Mouse (Mus musculus): ENCODE measurements around the gene Egr2. TPM values are rescaled to one million over a fixed set of nuclear protein-coding genes. Genes with fewer than 3 reads are reported as not detected.

Egr2 gene
- polyA plus RNA-seq, 1 experiment, result 79.2 TPM

GRCm38 (mm10) chr10:67536621-67537141, 1.4 kb downstream of the Egr2 start:
- peaks cover 14% of the 10 kb centered on the region for H3K27me3 ChIP-seq (ENCODE audit: control insufficient read depth, insufficient read depth, low read length)
- peak overlapping the region; percentile 56 for H3K4me3 ChIP-seq (ENCODE audit: control insufficient read depth, insufficient read depth, low read length)
- peaks cover 26% of the 10 kb centered on the region for H3K4me1 ChIP-seq (replicated peaks; ENCODE audit: control insufficient read depth, insufficient read depth, low read length)
- WGBS, result under 1% methylated on average over 22 of the region's 32 CpGs
- TF ChIP-seq CTCF (IDR thresholded peaks at IDR 0.05; ENCODE audit: borderline replicate concordance, control insufficient read depth, extremely low read depth, insufficient read depth, low read length, poor library complexity), result no peak
- 0 out of 2 replicates have a peak, but pooled peaks have one; percentile 12 for TF ChIP-seq POLR2A (IDR thresholded peaks at IDR 0.05; ENCODE audit: control insufficient read depth, extremely low read depth, insufficient read depth, low read length, poor library complexity)
- H3K27ac ChIP-seq (ENCODE audit: control insufficient read depth, insufficient read depth, low read length), result peak overlapping the region; percentile 73
- no peaks in the 10 kb centered on the region for H3K36me3 ChIP-seq (ENCODE audit: control insufficient read depth, insufficient read depth, low read length)
- DNase-seq, result peak; percentile 59

- peaks cover 14% of the 10 kb centered on the region for H3K27me3 ChIP-seq (ENCODE audit: control insufficient read depth, insufficient read depth, low read length)
- H3K36me3 ChIP-seq (ENCODE audit: control insufficient read depth, insufficient read depth, low read length), result no peaks in the 10 kb centered on the region
- peak; percentile 95 for DNase-seq
- peak overlapping the region; percentile 56 for H3K4me3 ChIP-seq (ENCODE audit: control insufficient read depth, insufficient read depth, low read length)
- whole genome bisulfite sequencing, result under 1% methylated on average over 51 of the region's 51 CpGs
- no peak for TF ChIP-seq POLR2A (IDR thresholded peaks at IDR 0.05; ENCODE audit: control insufficient read depth, extremely low read depth, insufficient read depth, low read length, poor library complexity)
- no peak for TF ChIP-seq CTCF (IDR thresholded peaks at IDR 0.05; ENCODE audit: borderline replicate concordance, control insufficient read depth, extremely low read depth, insufficient read depth, low read length, poor library complexity)
- peaks cover 26% of the 10 kb centered on the region for H3K4me1 ChIP-seq (replicated peaks; ENCODE audit: control insufficient read depth, insufficient read depth, low read length)
- H3K27ac ChIP-seq (ENCODE audit: control insufficient read depth, insufficient read depth, low read length), result peak overlapping the region; percentile 73
Observed at GRCm38 (mm10) chr10:67537151-67537994, 2.1 kb downstream of the Egr2 start.

GRCm38 (mm10) chr10:67538106-67538505, 2.8 kb downstream of the Egr2 start:
- H3K4me3 ChIP-seq (ENCODE audit: control insufficient read depth, insufficient read depth, low read length), result peak overlapping the region; percentile 55
- peaks cover 14% of the 10 kb centered on the region for H3K27me3 ChIP-seq (ENCODE audit: control insufficient read depth, insufficient read depth, low read length)
- WGBS, result 3% methylated on average over 19 of the region's 19 CpGs
- H3K27ac ChIP-seq (ENCODE audit: control insufficient read depth, insufficient read depth, low read length), result no peak overlapping the region
- no peak for TF ChIP-seq POLR2A (IDR thresholded peaks at IDR 0.05; ENCODE audit: control insufficient read depth, extremely low read depth, insufficient read depth, low read length, poor library complexity)
- TF ChIP-seq CTCF (IDR thresholded peaks at IDR 0.05; ENCODE audit: borderline replicate concordance, control insufficient read depth, extremely low read depth, insufficient read depth, low read length, poor library complexity), result no peak
- no peaks in the 10 kb centered on the region for H3K36me3 ChIP-seq (ENCODE audit: control insufficient read depth, insufficient read depth, low read length)
- peaks cover 26% of the 10 kb centered on the region for H3K4me1 ChIP-seq (replicated peaks; ENCODE audit: control insufficient read depth, insufficient read depth, low read length)
- DNase-seq, result no peak

- H3K27me3 ChIP-seq (ENCODE audit: control insufficient read depth, insufficient read depth, low read length), result peaks cover 14% of the 10 kb centered on the region
- DNase-seq, result peak; percentile 23
- H3K27ac ChIP-seq (ENCODE audit: control insufficient read depth, insufficient read depth, low read length), result no peak overlapping the region
- no peak for TF ChIP-seq CTCF (IDR thresholded peaks at IDR 0.05; ENCODE audit: borderline replicate concordance, control insufficient read depth, extremely low read depth, insufficient read depth, low read length, poor library complexity)
- no peak for TF ChIP-seq POLR2A (IDR thresholded peaks at IDR 0.05; ENCODE audit: control insufficient read depth, extremely low read depth, insufficient read depth, low read length, poor library complexity)
- H3K4me1 ChIP-seq (replicated peaks; ENCODE audit: control insufficient read depth, insufficient read depth, low read length), result peaks cover 26% of the 10 kb centered on the region
- WGBS, result 5% methylated on average over 50 of the region's 50 CpGs
- peak overlapping the region; percentile 55 for H3K4me3 ChIP-seq (ENCODE audit: control insufficient read depth, insufficient read depth, low read length)
- H3K36me3 ChIP-seq (ENCODE audit: control insufficient read depth, insufficient read depth, low read length), result no peaks in the 10 kb centered on the region
Observed at GRCm38 (mm10) chr10:67538585-67539400, 3.5 kb downstream of the Egr2 start.

GRCm38 (mm10) chr10:67539401-67539730, 4.1 kb downstream of the Egr2 start:
- Histone ChIP-seq H3K4me1 (replicated peaks; ENCODE audit: control insufficient read depth, insufficient read depth, low read length) (peaks cover 26% of the 10 kb centered on the region), H3K4me3 (ENCODE audit: control insufficient read depth, insufficient read depth, low read length) (peak overlapping the region; percentile 55), H3K27me3 (ENCODE audit: control insufficient read depth, insufficient read depth, low read length) (peaks cover 13% of the 10 kb centered on the region), H3K27ac (ENCODE audit: control insufficient read depth, insufficient read depth, low read length) (no peak overlapping the region), H3K36me3 (ENCODE audit: control insufficient read depth, insufficient read depth, low read length) (no peaks in the 10 kb centered on the region)
- DNase-seq, result no peak
- TF ChIP-seq POLR2A (IDR thresholded peaks at IDR 0.05; ENCODE audit: control insufficient read depth, extremely low read depth, insufficient read depth, low read length, poor library complexity) (no peak), CTCF (IDR thresholded peaks at IDR 0.05; ENCODE audit: borderline replicate concordance, control insufficient read depth, extremely low read depth, insufficient read depth, low read length, poor library complexity) (no peak)
- WGBS, result 44% methylated on average over 6 of the region's 6 CpGs

- Histone ChIP-seq H3K27ac (ENCODE audit: control insufficient read depth, insufficient read depth, low read length) (no peak overlapping the region), H3K36me3 (ENCODE audit: control insufficient read depth, insufficient read depth, low read length) (no peaks in the 10 kb centered on the region), H3K27me3 (ENCODE audit: control insufficient read depth, insufficient read depth, low read length) (peaks cover 6% of the 10 kb centered on the region; the same call in 1 of the 2 replicates), H3K4me3 (ENCODE audit: control insufficient read depth, insufficient read depth, low read length) (no peak overlapping the region), H3K4me1 (replicated peaks; ENCODE audit: control insufficient read depth, insufficient read depth, low read length) (peaks cover 20% of the 10 kb centered on the region)
- no peak for DNase-seq
- WGBS, result 83% methylated on average over 19 of the region's 19 CpGs
- TF ChIP-seq POLR2A (IDR thresholded peaks at IDR 0.05; ENCODE audit: control insufficient read depth, extremely low read depth, insufficient read depth, low read length, poor library complexity) (no peak), CTCF (IDR thresholded peaks at IDR 0.05; ENCODE audit: borderline replicate concordance, control insufficient read depth, extremely low read depth, insufficient read depth, low read length, poor library complexity) (no peak)
Observed at GRCm38 (mm10) chr10:67540591-67540990, 5.3 kb downstream of the Egr2 start.

Measured in thymus, adult 2 months (tissue).